Mouse (Mus musculus): ENCODE results near the gene Sos2.

DNA sequence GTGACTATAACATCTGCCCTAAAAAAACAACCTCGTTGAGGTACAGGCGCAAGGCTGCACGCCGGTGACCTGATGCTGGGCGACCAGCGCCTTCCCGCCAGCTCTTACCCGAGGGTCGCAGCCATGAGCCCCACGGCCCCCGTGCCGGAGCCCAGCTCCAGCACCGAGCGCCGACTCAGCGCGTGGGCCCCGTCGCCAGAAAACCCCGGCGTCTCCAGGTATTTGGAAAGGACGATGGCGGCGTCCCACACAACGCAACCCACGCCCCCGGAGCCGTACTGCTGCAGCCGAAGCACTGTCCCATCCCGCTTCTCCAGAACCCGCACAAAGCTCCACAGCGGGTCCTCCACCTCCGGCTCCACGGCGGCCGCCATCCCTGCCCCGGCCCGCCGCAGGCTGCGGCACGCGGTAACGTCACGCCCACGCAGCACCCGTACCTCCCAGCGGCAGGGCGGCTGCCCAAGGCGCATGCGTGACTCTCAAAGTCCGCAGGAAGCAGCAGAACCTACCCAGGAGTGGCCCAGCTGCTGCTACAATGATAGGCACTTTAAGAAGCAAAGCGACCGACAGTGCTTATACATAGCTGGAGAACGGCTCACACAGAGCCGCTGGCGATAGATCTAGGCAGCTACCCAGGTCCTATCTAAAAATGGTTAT, 98.9 kb downstream of the Sos2 start, which contains the start of gene Vcpkmt:
- TF ChIP-seq POLR2A (IDR thresholded peaks at IDR 0.05; ENCODE audit: insufficient read depth, low read depth, low read length): peak; percentile 59; the same call in 1 of the 2 replicates
- TF ChIP-seq CTCF (IDR thresholded peaks at IDR 0.05): no peak
- 0 out of 2 replicates have a peak, but pooled peaks have one; percentile 30 for TF ChIP-seq EP300 (IDR thresholded peaks at IDR 0.05; ENCODE audit: insufficient read depth, low read depth, low read length)
